Mouse (Mus musculus) 416B (cell line): ENCODE results near the gene Noc2l.
A peak's percentile ranks its signal among the peaks of the same experiment; 100 is the strongest.

Experiments
- DNase-seq: peaks from one replicate; pipeline ENCODE4 v3.0.0; 2011; ENCODE audit warnings: low read depth

The Noc2l gene

GRCm38 (mm10) chr4:156216196-156216595 is 19.6 kb upstream of the Noc2l start:
- no peak for DNase-seq

- no peak for DNase-seq
These were observed 18.7 kb upstream of the Noc2l start for GRCm38 (mm10) chr4:156217022-156217669.

GRCm38 (mm10) chr4:156217838-156218237 is 18.0 kb upstream of the Noc2l start:
- no peak for DNase-seq

GRCm38 (mm10) chr4:156219936-156220335 is 15.9 kb upstream of the Noc2l start:
- no peak for DNase-seq

- DNase-seq, result no peak
These were observed 11.5 kb upstream of the Noc2l start for GRCm38 (mm10) chr4:156224276-156224675.

GRCm38 (mm10) chr4:156227752-156228392 is 7.9 kb upstream of the Noc2l start:
- DNase-seq, result no peak

- peak; percentile 28 for DNase-seq
These were observed 7.3 kb upstream of the Noc2l start for GRCm38 (mm10) chr4:156228393-156229024.

GRCm38 (mm10) chr4:156234021-156234501 is 1.7 kb upstream of the Noc2l start:
- peak; percentile 30 for DNase-seq

GRCm38 (mm10) chr4:156234701-156235213 is 1.1 kb upstream of the Noc2l start, which contains the start of gene Plekhn1:
Gene Plekhn1 (minus strand): TSS chr4:156234857.
- DNase-seq, result peak; percentile 72

- DNase-seq, result peak; percentile 86
These were observed 445 bp upstream of the Noc2l start for GRCm38 (mm10) chr4:156235360-156235770.

- DNase-seq, result peak; percentile 48
These were observed 1.0 kb downstream of the Noc2l start for GRCm38 (mm10) chr4:156236651-156237447.

GRCm38 (mm10) chr4:156249567-156249966 is 13.8 kb downstream of the Noc2l start:
- DNase-seq, result no peak

- no peak for DNase-seq
These were observed 15.3 kb downstream of the Noc2l start for GRCm38 (mm10) chr4:156251081-156251480.

- DNase-seq, result no peak
These were observed 16.3 kb downstream of the Noc2l start for GRCm38 (mm10) chr4:156252140-156252539.

- no peak for DNase-seq
These were observed 16.8 kb downstream of the Noc2l start for GRCm38 (mm10) chr4:156252619-156253018.

- no peak for DNase-seq
These were observed 17.2 kb downstream of the Noc2l start for GRCm38 (mm10) chr4:156253043-156253442.

- no peak for DNase-seq
These were observed 18.7 kb downstream of the Noc2l start for GRCm38 (mm10) chr4:156254361-156255077.

- no peak for DNase-seq
These were observed 19.4 kb downstream of the Noc2l start, which contains the start of gene Samd11 for GRCm38 (mm10) chr4:156255078-156255839. Gene Samd11 (minus strand): TSS chr4:156255657.
